Mouse (Mus musculus) bone marrow, adult 2 months (tissue): ENCODE measurements around the gene Cap2. TPM values are rescaled to one million over a fixed set of nuclear protein-coding genes. Genes with fewer than 3 reads are reported as not detected.

Source experiments
- H3K27ac ChIP-seq: fragments of 200-500 bp; 2 replicates; pipeline ENCODE4 v1.5.1; 2012; ENCODE audit warnings: low read depth, mild to moderate bottlenecking, control low read depth, inconsistent platforms, low read length; ENCODE audit not compliant: control insufficient read depth, poor library complexity, insufficient read depth
- H3K4me1 ChIP-seq: fragments of 200-500 bp; 2 replicates; pipeline ENCODE4 v1.6.1; 2011; ENCODE audit warnings: low read length; ENCODE audit not compliant: control insufficient read depth, insufficient read depth
- H3K4me3 ChIP-seq: fragments of 200-500 bp; replicated peaks from 2 replicates; pipeline ENCODE3; 2011; ENCODE audit warnings: mild to moderate bottlenecking, low read depth, low read length, control low read depth; ENCODE audit not compliant: control insufficient read depth
- CTCF ChIP-seq: fragments of 200-500 bp; IDR thresholded peaks from 2 replicates; pipeline ENCODE4 v1.5.1; 2011; ENCODE audit warnings: low read length, control low read depth; ENCODE audit not compliant: control insufficient read depth, insufficient read depth
- POLR2A ChIP-seq: fragments of 200-500 bp; IDR thresholded peaks from 2 replicates; pipeline ENCODE4 v1.6.1; 2011; ENCODE audit warnings: low read depth, mild to moderate bottlenecking, control low read depth, low read length, borderline replicate concordance; ENCODE audit not compliant: control insufficient read depth
- WGBS: fragments of 180-500 bp; shearing (Covaris S2); methylation state at CpG from one replicate; pipeline ENCODE4 v1.1.7; 2018; 5-methylcytosine and 5-hydroxymethylcytosine counted together
- polyA plus RNA-seq: library from polyadenylated mRNA; stranded (reverse); fragments of >200 nt; gene quantifications from 2 replicates; pipeline ENCODE4 v1.2.4, GENCODE M21; 2011; ENCODE audit warnings: low replicate concordance; ENCODE audit not compliant: missing spikeins, insufficient read depth, insufficient read length

The Cap2 gene
- polyA plus RNA-seq, 1 experiment: 3.4 TPM

DNA sequence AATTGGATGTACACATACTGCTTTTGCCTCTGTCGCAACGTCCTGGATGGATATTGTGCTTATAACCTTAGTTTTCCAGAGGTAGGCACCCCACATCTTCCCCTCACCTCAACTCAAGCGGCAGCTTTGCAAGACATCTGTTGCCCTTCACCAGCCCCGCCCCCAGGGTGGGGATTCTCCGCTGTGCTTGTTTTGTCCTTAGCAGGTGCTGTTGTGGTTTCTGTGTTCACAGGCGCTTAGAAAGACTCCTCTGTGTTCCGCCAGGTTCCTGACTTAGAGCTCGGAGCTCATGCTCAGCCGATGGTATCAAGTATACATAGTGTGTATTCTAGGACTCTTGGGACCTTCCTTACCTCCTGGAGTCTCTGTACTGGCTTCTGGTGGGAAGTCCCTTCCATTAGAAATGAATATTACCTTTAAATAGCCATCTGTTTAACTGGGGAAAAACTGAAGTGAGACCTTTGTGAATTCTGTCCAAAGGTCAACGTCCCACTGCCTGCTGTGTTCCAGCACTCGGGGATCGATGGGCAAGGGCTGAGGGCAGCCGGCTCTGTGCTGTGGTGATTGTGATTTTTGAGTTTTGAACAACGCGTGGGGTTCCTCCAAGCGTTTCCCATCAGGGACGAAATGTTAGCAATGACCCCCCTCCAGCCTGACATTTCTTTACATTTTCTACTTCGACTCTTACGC is 115.2 kb downstream of the Cap2 start:
- H3K4me3 ChIP-seq: no peak overlapping the region
- WGBS: 84% methylated on average over 19 of the region's 19 CpGs
- H3K4me1 ChIP-seq: no peaks in the 10 kb centered on the region; the same call in none of the 2 replicates
- 0 out of 2 replicates have a peak overlapping the region, but pooled peaks have one; percentile 2 for H3K27ac ChIP-seq
- no peak for TF ChIP-seq CTCF
- TF ChIP-seq POLR2A: no peak

DNA sequence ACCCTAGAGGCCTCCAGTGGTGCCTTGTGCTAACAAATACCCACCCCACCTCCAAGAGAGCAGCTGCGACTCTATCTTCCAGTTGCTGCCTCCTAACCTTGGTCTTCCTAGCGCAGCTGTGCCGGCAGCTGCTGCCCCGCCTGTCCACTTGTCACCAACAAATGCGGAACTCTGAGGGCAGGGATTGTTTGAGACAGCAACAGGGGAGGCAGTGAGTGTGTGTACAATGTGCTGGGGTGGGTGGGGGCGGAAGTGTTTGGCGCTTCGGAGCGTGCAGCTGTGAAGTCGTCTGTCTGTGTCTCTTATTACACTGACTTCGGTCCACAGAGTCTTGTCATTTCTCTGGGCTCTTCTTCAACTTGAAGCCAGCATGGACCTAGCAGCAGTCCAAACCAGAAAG is 118.0 kb downstream of the Cap2 start:
- no peaks in the 10 kb centered on the region; the same call in none of the 2 replicates for H3K4me1 ChIP-seq
- no peak overlapping the region for H3K4me3 ChIP-seq
- TF ChIP-seq POLR2A (peak; percentile 39; the same call in 1 of the 2 replicates), CTCF (no peak)
- 52% methylated on average over 11 of the region's 11 CpGs for WGBS
- H3K27ac ChIP-seq: peak overlapping the region; percentile 16; the same call in 1 of the 2 replicates

DNA sequence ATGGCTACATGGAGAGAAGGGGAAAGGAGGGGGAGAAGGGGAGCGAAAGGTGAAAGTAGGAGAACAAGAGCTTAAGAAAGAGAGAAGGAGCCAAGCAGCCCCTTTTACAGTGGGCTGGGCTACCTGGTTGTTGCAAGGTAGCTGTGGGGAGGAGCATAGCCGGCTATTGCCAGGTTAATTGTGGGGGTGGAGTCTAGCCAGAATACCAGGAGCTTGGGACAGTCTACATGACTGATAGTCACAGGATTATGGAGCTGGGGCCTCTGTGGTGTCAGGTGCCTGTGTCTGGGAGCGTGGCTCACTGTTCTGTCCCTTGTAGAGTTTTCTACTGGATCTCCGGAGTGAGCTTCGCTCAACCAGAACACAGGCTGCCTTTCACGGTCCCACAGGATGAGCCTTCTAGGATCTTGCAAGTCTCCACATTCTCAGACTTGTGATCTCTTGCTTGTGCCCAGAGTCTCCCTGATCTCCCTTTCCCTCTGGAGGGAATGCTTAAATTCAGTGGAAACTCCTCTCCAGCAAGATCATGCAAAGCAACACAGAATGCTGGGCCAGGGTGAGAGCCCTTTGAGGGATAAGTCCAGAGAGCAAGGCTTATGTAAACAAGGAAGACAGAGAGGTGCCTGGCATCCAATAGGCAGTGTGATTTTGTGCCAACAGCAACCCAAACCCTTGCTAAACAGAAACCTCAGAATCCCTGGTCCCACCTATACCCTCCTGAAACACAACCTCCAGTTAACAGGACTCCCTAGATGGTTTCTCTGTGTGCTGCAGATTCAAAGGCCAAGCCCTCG is 119.5 kb downstream of the Cap2 start:
- no peaks in the 10 kb centered on the region; the same call in none of the 2 replicates for H3K4me1 ChIP-seq
- no peak overlapping the region for H3K27ac ChIP-seq
- no peak overlapping the region for H3K4me3 ChIP-seq
- TF ChIP-seq CTCF: no peak
- no peak for TF ChIP-seq POLR2A
- WGBS: 84% methylated on average over 7 of the region's 7 CpGs

DNA sequence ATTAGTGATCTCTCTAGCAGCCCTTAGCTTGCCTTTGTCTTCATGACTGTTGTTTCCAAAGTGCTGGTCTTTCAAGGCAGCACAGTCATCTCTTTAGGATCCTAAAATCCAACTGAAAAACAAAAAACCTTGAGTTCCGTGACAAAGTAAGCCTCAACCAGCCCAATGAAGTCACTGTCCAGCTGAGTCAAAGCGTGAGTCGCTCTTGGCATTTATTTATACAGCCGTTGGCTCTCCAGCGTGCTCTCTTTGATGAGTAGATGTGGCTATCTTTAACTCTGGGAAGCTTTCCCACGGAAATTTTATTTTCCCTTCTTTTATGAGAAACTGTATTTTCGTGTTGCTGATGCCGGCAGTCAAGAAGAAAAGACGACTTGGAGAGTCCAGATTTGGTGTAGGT is 125.0 kb downstream of the Cap2 start:
- H3K4me3 ChIP-seq: no peak overlapping the region
- TF ChIP-seq POLR2A: no peak
- TF ChIP-seq CTCF: no peak
- WGBS: 87% methylated on average over 9 of the region's 9 CpGs
- no peak overlapping the region for H3K27ac ChIP-seq
- H3K4me1 ChIP-seq: no peaks in the 10 kb centered on the region

- Histone ChIP-seq H3K27ac (no peak overlapping the region), H3K4me3 (no peak overlapping the region), H3K4me1 (no peaks in the 10 kb centered on the region)
- TF ChIP-seq CTCF: no peak
- TF ChIP-seq POLR2A: no peak
- 84% methylated on average over 10 of the region's 10 CpGs for WGBS
Observed at GRCm38 (mm10) chr13:46627841-46628240, 126.2 kb downstream of the Cap2 start.

DNA sequence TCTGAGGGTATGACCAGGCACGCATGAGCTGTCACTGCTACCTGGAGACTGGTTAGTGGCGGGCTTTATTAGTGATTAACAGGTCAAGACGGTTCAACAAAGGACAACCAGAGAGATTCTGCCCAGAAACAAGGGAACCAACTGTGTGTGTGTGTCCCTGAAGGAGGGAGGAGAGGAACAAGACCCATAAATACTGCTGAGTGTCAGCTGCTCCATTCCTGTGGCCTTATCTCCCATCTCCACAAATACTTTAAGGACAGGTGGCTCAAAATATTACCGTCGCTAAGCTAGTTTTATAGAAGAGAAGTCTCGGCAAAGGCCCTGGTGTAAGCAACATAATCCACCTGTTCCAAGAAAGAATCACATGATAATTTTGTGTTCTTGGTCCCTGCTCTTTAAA is 127.7 kb downstream of the Cap2 start:
- TF ChIP-seq CTCF (no peak), POLR2A (no peak)
- H3K27ac ChIP-seq: no peak overlapping the region
- WGBS: 71% methylated on average over 6 of the region's 6 CpGs
- no peak overlapping the region for H3K4me3 ChIP-seq
- H3K4me1 ChIP-seq: no peaks in the 10 kb centered on the region; the same call in 1 of the 2 replicates

DNA sequence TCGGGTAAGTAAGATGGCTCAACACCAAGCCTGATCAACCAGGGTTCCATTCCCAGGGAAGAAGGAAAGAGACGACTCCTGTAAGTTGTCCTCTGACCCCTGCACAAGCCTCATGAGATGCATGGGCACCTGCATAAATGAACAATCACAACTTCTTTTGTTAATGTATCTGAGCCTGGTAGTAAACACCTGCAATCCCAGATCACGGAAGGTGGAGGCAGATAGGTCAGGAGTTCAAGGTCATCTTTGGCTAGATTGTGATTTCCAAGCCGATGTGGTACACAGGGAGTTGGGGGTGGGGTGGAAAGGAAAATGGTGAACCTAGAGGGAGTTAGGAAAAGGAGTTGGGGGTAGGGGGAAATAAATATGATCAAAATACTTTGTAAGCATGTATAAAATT is 131.1 kb downstream of the Cap2 start:
- no peak for TF ChIP-seq POLR2A
- TF ChIP-seq CTCF: no peak
- WGBS: 75% methylated on average over 4 of the region's 4 CpGs
- Histone ChIP-seq H3K4me1 (no peaks in the 10 kb centered on the region; the same call in 1 of the 2 replicates), H3K27ac (no peak overlapping the region), H3K4me3 (no peak overlapping the region)
